Mouse (Mus musculus): ENCODE measurements around the gene Hist1h2be.
"Not testable (repeated sequence)": the region's sequence is repeated elsewhere in the genome, so short reads cannot be mapped to it uniquely, and the experiment has no call there.

Gene Hist1h2be

GRCm38 (mm10) chr13:23544787-23545120, 76.2 kb downstream of the Hist1h2be start:
- not testable (repeated sequence) for DNase-seq

- DNase-seq = peak; percentile 65
These were observed 76.7 kb downstream of the Hist1h2be start, which contains the start of gene Hist1h3f for GRCm38 (mm10) chr13:23543965-23544786. Hist1h3f (plus strand) TSS chr13:23544052.

- peak; percentile 77 for DNase-seq
These were observed 77.8 kb downstream of the Hist1h2be start, which contains the start of gene Hist1h2bh for GRCm38 (mm10) chr13:23542999-23543607. Hist1h2bh (minus strand) TSS chr13:23543392.

GRCm38 (mm10) chr13:23542225-23542980, 78.5 kb downstream of the Hist1h2be start:
- DNase-seq = not testable (repeated sequence)

- no peak for DNase-seq
These were observed 79.4 kb downstream of the Hist1h2be start for GRCm38 (mm10) chr13:23541497-23541896.

- DNase-seq = not testable (repeated sequence)
These were observed 81.1 kb downstream of the Hist1h2be start for GRCm38 (mm10) chr13:23539821-23540220.

- no peak for DNase-seq
These were observed 82.7 kb downstream of the Hist1h2be start for GRCm38 (mm10) chr13:23538249-23538648.

GRCm38 (mm10) chr13:23537006-23537710, 83.8 kb downstream of the Hist1h2be start:
- DNase-seq = no peak

GRCm38 (mm10) chr13:23536076-23536822, 84.7 kb downstream of the Hist1h2be start:
- no peak for DNase-seq

GRCm38 (mm10) chr13:23535137-23536075, 85.5 kb downstream of the Hist1h2be start, which contains the start of gene Hist1h3g:
Hist1h3g (plus strand) TSS chr13:23535422.
- peak; percentile 77 for DNase-seq

GRCm38 (mm10) chr13:23534368-23535131, 86.4 kb downstream of the Hist1h2be start:
- no peak for DNase-seq

Data from kidney, adult 11 months (tissue).